Mouse (Mus musculus) CH12.LX (cell line): ENCODE results near the gene Pik3c2g. TPM values are rescaled to one million over a fixed set of nuclear protein-coding genes. Genes with fewer than 3 reads are reported as not detected.

Experiments
- DNase-seq: peaks from one replicate; pipeline ENCODE4 v3.0.0-alpha.2; 2013; ENCODE audit errors: extremely low read depth
- H3K27ac ChIP-seq: 2 replicates; pipeline ENCODE4 v1.5.1; 2012; ENCODE audit warnings: low read depth, mild to moderate bottlenecking, control low read depth, moderate library complexity; ENCODE audit not compliant: insufficient read depth
- H3K27me3 ChIP-seq: replicated peaks from 2 replicates; pipeline ENCODE3; 2012; ENCODE audit warnings: inconsistent platforms
- H3K36me3 ChIP-seq, 2 experiments: replicated peaks in 1 of 2; 2 replicates each; pipeline versions ENCODE3 to v1.6.1; 2012; ENCODE audit warnings: inconsistent platforms in 1 of 2, low read length in 1 of 2, mild to moderate bottlenecking in 1 of 2, mixed read lengths in 1 of 2, moderate library complexity in 1 of 2; ENCODE audit not compliant: control insufficient read depth in 1 of 2, insufficient read depth in 1 of 2
- H3K4me1 ChIP-seq, 2 experiments: 2 replicates each; pipeline ENCODE4 v1.6.1; 2012; ENCODE audit warnings: inconsistent platforms in 1 of 2, moderate library complexity in 1 of 2; ENCODE audit not compliant: insufficient read depth in 2 of 2, control insufficient read depth in 1 of 2
- H3K4me2 ChIP-seq: 2 replicates; pipeline ENCODE4 v1.6.1; 2012; ENCODE audit warnings: low read depth, mild to moderate bottlenecking, control low read depth; ENCODE audit not compliant: poor library complexity, insufficient read depth, severe bottlenecking
- H3K4me3 ChIP-seq, 3 experiments: fragments of 150-350 bp in 1 of 3; sonication (generic) in 1 of 3; replicated peaks in 1 of 3; 2 replicates each; pipeline versions ENCODE3 to v1.5.1; 2011 to 2012; ENCODE audit warnings: low read depth in 2 of 3, low read length in 2 of 3, mild to moderate bottlenecking in 2 of 3, moderate library complexity in 2 of 3, control low read depth in 1 of 3, improper control_type of control experiment in 1 of 3, inconsistent platforms in 1 of 3, mixed read lengths in 1 of 3; ENCODE audit not compliant: poor library complexity in 1 of 3
- H3K79me2 ChIP-seq: replicated peaks from 2 replicates; pipeline ENCODE4 v1.6.1; 2012; ENCODE audit warnings: mild to moderate bottlenecking, moderate library complexity; ENCODE audit not compliant: control insufficient read depth, poor library complexity, insufficient read depth, severe bottlenecking; ENCODE audit errors: extremely low read depth
- H3K9ac ChIP-seq: 2 replicates; pipeline ENCODE4 v1.6.1; 2012; ENCODE audit warnings: low read depth, mild to moderate bottlenecking, control low read depth, moderate library complexity; ENCODE audit not compliant: insufficient read depth
- H3K9me3 ChIP-seq: replicated peaks from 2 replicates; pipeline ENCODE3; 2012; ENCODE audit warnings: low read length, inconsistent platforms, mixed read lengths
- BHLHE40 ChIP-seq: IDR thresholded peaks from 2 replicates; pipeline ENCODE4 v1.6.1; 2011; ENCODE audit warnings: mild to moderate bottlenecking, low read depth, low read length, improper control_type of control experiment
- CHD2 ChIP-seq: IDR thresholded peaks from 2 replicates; pipeline ENCODE4 v1.6.1; 2011; ENCODE audit warnings: low read length, improper control_type of control experiment
- ELF1 ChIP-seq: IDR thresholded peaks from 2 replicates; pipeline ENCODE4 v1.6.1; 2014; ENCODE audit warnings: low read depth, mild to moderate bottlenecking, inconsistent platforms, low read length, improper control_type of control experiment
- EP300 ChIP-seq: IDR thresholded peaks from 2 replicates; pipeline ENCODE4 v1.6.1; 2011; ENCODE audit warnings: low read length, improper control_type of control experiment
- ETS1 ChIP-seq: conservative IDR thresholded peaks from 2 replicates; pipeline ENCODE4 v1.6.1; 2012; ENCODE audit warnings: low read depth, mild to moderate bottlenecking, inconsistent platforms, low read length, improper control_type of control experiment, moderate library complexity
- JUN ChIP-seq: IDR thresholded peaks from 2 replicates; pipeline ENCODE4 v1.6.1; 2011; ENCODE audit warnings: low read depth, mild to moderate bottlenecking, low read length, improper control_type of control experiment, moderate library complexity; ENCODE audit not compliant: insufficient read depth
- KAT2A ChIP-seq: IDR thresholded peaks from 2 replicates; pipeline ENCODE4 v1.6.1; 2012; ENCODE audit warnings: low read length, improper control_type of control experiment, inconsistent platforms; ENCODE audit not compliant: insufficient replicate concordance
- MAZ ChIP-seq: IDR thresholded peaks from 2 replicates; pipeline ENCODE4 v1.6.1; 2012; ENCODE audit warnings: low read depth, mild to moderate bottlenecking, inconsistent platforms, low read length, improper control_type of control experiment, moderate library complexity
- MEF2A ChIP-seq: IDR thresholded peaks from 2 replicates; pipeline ENCODE4 v1.6.1; 2014; ENCODE audit warnings: low read depth, mild to moderate bottlenecking, inconsistent platforms, low read length, improper control_type of control experiment, borderline replicate concordance
- MXI1 ChIP-seq: IDR thresholded peaks from 2 replicates; pipeline ENCODE4 v1.6.1; 2011; ENCODE audit warnings: mild to moderate bottlenecking, low read depth, low read length, improper control_type of control experiment
- MYC ChIP-seq: IDR thresholded peaks from 2 replicates; pipeline ENCODE4 v1.6.1; 2011; ENCODE audit warnings: low read depth, mild to moderate bottlenecking, improper control_type of control experiment, low read length
- NELFE ChIP-seq: IDR thresholded peaks from 2 replicates; pipeline ENCODE4 v1.6.1; 2011; ENCODE audit warnings: low read depth, low read length, improper control_type of control experiment
- POLR2A ChIP-seq: IDR thresholded peaks from 2 replicates; pipeline ENCODE4 v1.6.1; 2011; ENCODE audit warnings: low read depth, mild to moderate bottlenecking, improper control_type of control experiment, low read length
- RCOR1 ChIP-seq: conservative IDR thresholded peaks from 2 replicates; pipeline ENCODE4 v1.6.1; 2012; ENCODE audit warnings: low read depth, mild to moderate bottlenecking, inconsistent platforms, low read length, improper control_type of control experiment
- SIN3A ChIP-seq: IDR thresholded peaks from 2 replicates; pipeline ENCODE4 v1.6.1; 2012; ENCODE audit warnings: low read length, improper control_type of control experiment, inconsistent platforms
- TBP ChIP-seq: conservative IDR thresholded peaks from 2 replicates; pipeline ENCODE4 v1.6.1; 2011; ENCODE audit warnings: low read depth, low read length, improper control_type of control experiment
- USF1 ChIP-seq: IDR thresholded peaks from 2 replicates; pipeline ENCODE4 v1.6.1; 2014; ENCODE audit warnings: low read depth, mild to moderate bottlenecking, inconsistent platforms, low read length, improper control_type of control experiment
- USF2 ChIP-seq: conservative IDR thresholded peaks from 2 replicates; pipeline ENCODE4 v1.6.1; 2011; ENCODE audit warnings: low read depth, low read length, improper control_type of control experiment
- ZC3H11A ChIP-seq: IDR thresholded peaks from 2 replicates; pipeline ENCODE4 v1.6.1; 2012; ENCODE audit warnings: low read depth, mild to moderate bottlenecking, inconsistent platforms, low read length, improper control_type of control experiment
- ZKSCAN1 ChIP-seq: IDR thresholded peaks from 2 replicates; pipeline ENCODE4 v1.6.1; 2012; ENCODE audit warnings: low read depth, inconsistent platforms, low read length, improper control_type of control experiment, borderline replicate concordance
- ZMIZ1 ChIP-seq: IDR thresholded peaks from 2 replicates; pipeline ENCODE4 v1.6.1; 2012; ENCODE audit warnings: low read depth, mild to moderate bottlenecking, inconsistent platforms, low read length, improper control_type of control experiment
- dilution Hi-C: fragments of 300-500 bp; cut with MboI; formaldehyde crosslinking; loops from 2 replicates; pipeline ENCODE4 v1.14.3; 2020; ENCODE audit warnings: low sequenced_read_pairs; ENCODE audit not compliant: extremely low pct_unique_long_range_greater_than_20kb, extremely low pct_ligation_motif_present
- in situ Hi-C: fragments of 300-500 bp; cut with MboI; formaldehyde crosslinking; loops from 3 replicates; pipeline ENCODE4 v1.14.3; 2019; ENCODE audit warnings: low sequenced_read_pairs, low pct_ligation_motif_present, low pct_unique_long_range_greater_than_20kb, mixed read lengths
- polyA plus RNA-seq: library from polyadenylated mRNA; unstranded; fragments of >175 nt; gene quantifications from 2 replicates; pipeline ENCODE4 v1.2.1, GENCODE M21; 2012; ENCODE audit warnings: low read depth; ENCODE audit not compliant: insufficient read length
- total RNA-seq, 2 experiments: library from RNA; depleted of rRNA; stranded (reverse); fragments of 300-350 nt in 1 of 2; fragments of >200 nt in 1 of 2; gene quantifications; 2 replicates each; pipeline ENCODE4 v1.2.3; 2012 to 2014

Pik3c2g gene
- total and polyA plus RNA-seq, 3 experiments: not detected

GRCm38 (mm10) chr6:139799541-139800226 is 212.7 kb downstream of the Pik3c2g start:
- no peak for DNase-seq
- Histone ChIP-seq H3K4me3 (no peak overlapping the region), H3K27me3 (no peaks in the 10 kb centered on the region), H3K27ac (no peak overlapping the region), H3K79me2 (no peaks in the 10 kb centered on the region), H3K9me3 (peaks cover 55% of the 10 kb centered on the region), H3K4me1 (no peaks in the 10 kb centered on the region), H3K4me2 (no peak overlapping the region), H3K9ac (no peak overlapping the region), H3K36me3 (no peaks in the 10 kb centered on the region)
- in situ Hi-C loops (no loop called here), dilution Hi-C loops (no loop called here)
- TF ChIP-seq EP300 (no peak), ETS1 (no peak), MEF2A (no peak), NELFE (no peak), MXI1 (no peak), CHD2 (no peak), ZMIZ1 (no peak)

- Histone ChIP-seq H3K4me1 (no peaks in the 10 kb centered on the region), H3K27me3 (no peaks in the 10 kb centered on the region), H3K36me3 (no peaks in the 10 kb centered on the region), H3K9me3 (peaks cover 39% of the 10 kb centered on the region), H3K79me2 (no peaks in the 10 kb centered on the region), H3K27ac (no peak overlapping the region), H3K9ac (no peak overlapping the region), H3K4me2 (no peak overlapping the region), H3K4me3 (no peak overlapping the region)
- in situ Hi-C loops (no loop called here), dilution Hi-C loops (no loop called here)
- DNase-seq: no peak
- TF ChIP-seq ZMIZ1: no peak
- no peak for TF ChIP-seq MYC
- TF ChIP-seq RCOR1: no peak
- no peak for TF ChIP-seq USF1
- no peak for TF ChIP-seq MEF2A
- no peak for TF ChIP-seq CHD2
Observed at GRCm38 (mm10) chr6:139821916-139822315, 234.9 kb downstream of the Pik3c2g start.

- in situ Hi-C loops (no loop called here), dilution Hi-C loops (no loop called here)
- no peak overlapping the region for H3K9ac ChIP-seq
Observed at GRCm38 (mm10) chr6:139838239-139838638, 251.2 kb downstream of the Pik3c2g start.

More at GRCm38 (mm10) chr6:139838239-139838638, 251.2 kb downstream of the Pik3c2g start:
- Histone ChIP-seq H3K79me2 (no peaks in the 10 kb centered on the region), H3K36me3 (no peaks in the 10 kb centered on the region), H3K9me3 (peaks cover 72% of the 10 kb centered on the region), H3K27ac (no peak overlapping the region), H3K4me2 (no peak overlapping the region), H3K4me1 (no peaks in the 10 kb centered on the region)
- TF ChIP-seq POLR2A (no peak), TBP (no peak), RCOR1 (no peak), USF2 (no peak), JUN (no peak), ZKSCAN1 (no peak), KAT2A (no peak), ELF1 (no peak), SIN3A (no peak), ZC3H11A (no peak), CHD2 (no peak), ZMIZ1 (no peak), BHLHE40 (no peak), MAZ (no peak), ETS1 (no peak)
- TF ChIP-seq, all 38 proteins: peak for 0
- Histone ChIP-seq H3K4me3 (no peak overlapping the region), H3K27me3 (no peaks in the 10 kb centered on the region)
- DNase-seq: no peak
